Mouse (Mus musculus): ENCODE results near the gene Zfp874a.
A peak's percentile ranks its signal among the peaks of the same experiment; 100 is the strongest.

Gene Zfp874a

GRCm38 (mm10) chr13:67375050-67375911 is 76.1 kb downstream of the Zfp874a start, which contains the start of the genes Gm28041 and Zfp456:
TSS of gene Gm28041 (minus strand) at chr13:67375733.
TSS of gene Zfp456 (minus strand) at chr13:67375810.
- DNase-seq: peak; percentile 81

All from kidney, postnatal 10 days (tissue).